Mouse (Mus musculus) hindbrain, embryonic 13.5 days (tissue): ENCODE data around the gene Sorbs1. TPM values are rescaled to one million over a fixed set of nuclear protein-coding genes. Genes with fewer than 3 reads are reported as not detected.
A peak's percentile ranks its signal among the peaks of the same experiment; 100 is the strongest.

Experiments
- ATAC-seq: fragments of 200-750 bp; cut with Nextera tagmentation; 2 replicates; pipeline ENCODE4 v1.8.0; 2017; ENCODE audit warnings: moderate TSS enrichment; ENCODE audit not compliant: low FRiP score
- H3K27ac ChIP-seq: fragments of 300-500 bp; sonication (generic); 2 replicates; pipeline ENCODE4 v1.5.1; 2015; ENCODE audit warnings: inconsistent platforms, mild to moderate bottlenecking, moderate library complexity
- H3K27me3 ChIP-seq: fragments of 300-500 bp; sonication (generic); 2 replicates; pipeline ENCODE4 v1.6.1; 2015; ENCODE audit warnings: mild to moderate bottlenecking, inconsistent platforms
- H3K36me3 ChIP-seq: fragments of 300-500 bp; sonication (generic); 2 replicates; pipeline ENCODE4 v1.6.1; 2015; ENCODE audit warnings: mild to moderate bottlenecking, inconsistent platforms
- H3K4me1 ChIP-seq: fragments of 300-500 bp; sonication (generic); replicated peaks from 2 replicates; pipeline ENCODE4 v1.6.1; 2015; ENCODE audit warnings: inconsistent platforms
- H3K4me2 ChIP-seq: fragments of 300-500 bp; sonication (generic); 2 replicates; pipeline ENCODE4 v1.6.1; 2015; ENCODE audit warnings: inconsistent platforms, mild to moderate bottlenecking, moderate library complexity
- H3K4me3 ChIP-seq: fragments of 300-500 bp; sonication (generic); 2 replicates; pipeline ENCODE4 v1.5.1; 2015; ENCODE audit warnings: mild to moderate bottlenecking, inconsistent platforms
- H3K9ac ChIP-seq: fragments of 300-500 bp; sonication (generic); 2 replicates; pipeline ENCODE4 v1.6.1; 2015; ENCODE audit warnings: mild to moderate bottlenecking, inconsistent platforms
- H3K9me3 ChIP-seq: fragments of 300-500 bp; sonication (generic); 2 replicates; pipeline ENCODE4 v1.6.1; 2016; ENCODE audit warnings: inconsistent platforms
- WGBS: fragments of 180-500 bp; shearing (Covaris S2); methylation state at CpG from one replicate; pipeline ENCODE4 v1.1.7; 2015; 5-methylcytosine and 5-hydroxymethylcytosine counted together
- polyA plus RNA-seq: library from polyadenylated mRNA; unstranded; fragments of >200 nt; fragmentation: Nextera tagmentation; extraction: Ambion mirVana; gene quantifications from 2 replicates; pipeline ENCODE4 v1.2.1, GENCODE M21; 2015

Gene Sorbs1
- polyA plus RNA-seq, 1 experiment from 2014 or later, result 100 TPM

DNA sequence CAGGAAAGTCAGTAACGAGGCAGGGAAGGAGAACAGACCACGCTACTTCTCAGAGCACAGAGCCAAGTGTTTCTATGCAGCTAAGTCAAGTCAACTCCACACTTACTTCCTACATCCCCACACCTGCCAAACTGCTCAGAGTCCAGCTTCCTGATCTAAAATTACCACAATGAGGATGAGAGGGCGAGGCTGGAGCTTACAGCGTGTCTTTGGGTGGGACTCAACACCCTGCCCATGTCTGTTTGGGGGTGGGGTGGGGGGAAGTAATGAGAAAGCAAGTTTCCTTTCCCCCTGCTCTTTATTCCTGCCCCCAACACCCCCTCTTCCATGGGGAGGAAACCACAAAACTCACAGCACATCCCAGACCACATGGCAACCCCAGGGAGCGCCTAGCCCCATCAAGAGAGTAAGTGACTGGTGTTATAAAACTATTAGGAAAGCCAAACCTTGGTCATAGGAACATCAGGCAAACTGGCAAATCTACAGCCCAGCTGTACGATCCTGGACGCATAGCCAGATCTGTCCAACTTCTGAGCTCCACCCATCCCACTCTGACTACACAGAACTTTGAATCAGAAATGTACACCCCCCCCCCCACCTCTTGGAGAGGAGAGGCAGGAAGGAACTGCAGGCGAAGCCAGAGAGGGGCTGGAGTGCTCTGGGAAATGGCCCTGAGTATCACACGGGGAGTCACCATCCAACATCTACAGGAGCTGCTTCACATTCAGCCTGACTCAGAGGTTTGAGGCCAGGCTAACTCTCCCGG, 118.8 kb downstream of the Sorbs1 start:
- Histone ChIP-seq H3K27me3 (no peaks in the 10 kb centered on the region), H3K9ac (no peak overlapping the region; the same call in 1 of the 2 replicates), H3K27ac (peak overlapping the region; percentile 69), H3K4me2 (no peak overlapping the region), H3K4me1 (peaks cover 20% of the 10 kb centered on the region), H3K9me3 (no peaks in the 10 kb centered on the region), H3K4me3 (no peak overlapping the region), H3K36me3 (peaks cover 21% of the 10 kb centered on the region)
- WGBS, result 77% methylated on average over 10 of the region's 10 CpGs
- no peak for ATAC-seq

DNA sequence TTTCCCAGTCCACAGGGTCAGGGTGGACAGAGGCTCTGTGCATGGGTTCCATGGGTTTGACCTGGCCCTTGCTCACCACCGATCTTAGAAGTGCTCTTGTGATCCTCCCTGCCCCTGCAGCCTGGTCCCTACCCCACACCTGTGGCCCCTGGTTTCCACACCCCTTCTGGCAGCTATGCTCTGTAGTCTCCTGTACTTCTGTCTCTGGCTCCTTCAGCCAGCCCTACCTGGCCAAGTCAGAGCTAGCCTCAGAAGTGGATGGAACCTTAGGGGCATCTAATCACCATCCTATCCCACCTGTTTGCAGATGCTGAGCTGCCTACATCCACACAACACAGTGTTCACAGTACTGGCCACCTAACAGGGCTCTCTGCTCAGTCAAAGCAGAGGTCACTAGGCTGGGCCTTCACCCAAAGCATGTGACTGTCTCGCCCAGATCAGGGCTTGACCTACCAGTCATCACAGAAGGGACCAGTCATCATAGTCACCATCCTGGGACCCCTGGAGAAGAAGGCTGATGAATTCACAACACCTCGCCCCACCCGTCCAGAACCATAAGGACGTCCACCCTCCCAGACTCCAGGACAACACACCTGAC, 120.7 kb downstream of the Sorbs1 start:
- Histone ChIP-seq H3K9ac (no peak overlapping the region), H3K9me3 (no peaks in the 10 kb centered on the region), H3K27me3 (no peaks in the 10 kb centered on the region), H3K4me3 (no peak overlapping the region), H3K27ac (no peak overlapping the region), H3K4me2 (no peak overlapping the region), H3K36me3 (peaks cover 26% of the 10 kb centered on the region), H3K4me1 (peaks cover 20% of the 10 kb centered on the region)
- WGBS, result 92% methylated on average over 5 of the region's 5 CpGs
- peak; percentile 41; the same call in 1 of the 2 replicates for ATAC-seq

- Histone ChIP-seq H3K27ac (no peak overlapping the region), H3K9ac (no peak overlapping the region)
These were observed 122.1 kb downstream of the Sorbs1 start for GRCm38 (mm10) chr19:40391469-40391868.

DNA sequence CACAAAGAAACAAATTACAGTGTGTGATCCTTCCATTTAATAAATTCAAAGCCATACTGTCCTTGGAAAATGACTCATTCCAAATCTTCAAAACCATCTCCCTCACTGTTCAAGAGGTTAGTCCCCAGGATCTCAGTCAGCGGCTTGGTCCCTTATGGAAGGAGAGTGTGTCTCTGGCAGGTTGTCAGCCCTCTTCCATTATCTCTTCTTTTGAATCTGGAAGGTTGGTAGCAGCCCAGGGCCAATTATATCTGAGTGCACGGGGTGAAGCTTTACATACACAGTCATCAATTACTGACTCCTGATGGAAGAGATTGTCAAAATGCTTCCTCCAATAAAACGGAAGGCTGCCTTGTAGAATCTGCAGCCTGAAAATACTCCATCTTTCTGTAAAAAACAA, 126.7 kb downstream of the Sorbs1 start:
- Histone ChIP-seq H3K9me3 (no peaks in the 10 kb centered on the region), H3K4me2 (no peak overlapping the region), H3K27ac (no peak overlapping the region), H3K36me3 (peaks cover 24% of the 10 kb centered on the region), H3K4me3 (no peak overlapping the region), H3K9ac (no peak overlapping the region), H3K4me1 (peaks cover 2% of the 10 kb centered on the region; the same call in 1 of the 2 replicates), H3K27me3 (no peaks in the 10 kb centered on the region)
- 76% methylated on average over 3 of the region's 3 CpGs for WGBS
- no peak for ATAC-seq

More at GRCm38 (mm10) chr19:40391469-40391868, 122.1 kb downstream of the Sorbs1 start:
- ATAC-seq, result peak; percentile 78
- WGBS, result 21% methylated on average over 6 of the region's 6 CpGs
- no peak overlapping the region for H3K4me3 ChIP-seq
- peaks cover 30% of the 10 kb centered on the region for H3K36me3 ChIP-seq
- H3K4me2 ChIP-seq, result no peak overlapping the region
- H3K4me1 ChIP-seq, result peaks cover 19% of the 10 kb centered on the region
- H3K27me3 ChIP-seq, result no peaks in the 10 kb centered on the region
- H3K9me3 ChIP-seq, result no peaks in the 10 kb centered on the region

DNA sequence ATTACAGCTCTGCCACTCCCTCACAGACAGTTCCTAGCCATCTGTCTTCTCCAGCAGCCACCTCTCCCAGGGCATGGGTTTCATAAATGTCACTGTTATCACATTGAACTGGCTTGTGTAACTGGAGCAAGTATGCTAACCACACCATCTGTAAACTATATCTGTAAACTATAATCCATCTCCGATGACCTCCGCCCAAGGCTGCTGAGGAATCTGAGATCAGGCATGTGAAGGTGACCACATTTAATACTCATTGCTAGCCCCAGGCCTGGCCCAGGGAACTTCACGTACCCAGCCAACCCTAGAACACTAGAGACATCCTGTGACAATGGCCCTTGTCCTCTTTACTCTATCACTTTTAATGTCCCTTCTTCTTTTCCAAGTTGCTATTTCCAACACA, 128.2 kb downstream of the Sorbs1 start:
- Histone ChIP-seq H3K4me1 (0 out of 2 replicates have a peak, but pooled peaks cover 3% of the 10 kb centered on the region), H3K9me3 (no peaks in the 10 kb centered on the region), H3K27ac (no peak overlapping the region), H3K4me2 (no peak overlapping the region), H3K9ac (no peak overlapping the region), H3K27me3 (no peaks in the 10 kb centered on the region), H3K4me3 (no peak overlapping the region), H3K36me3 (peaks cover 34% of the 10 kb centered on the region)
- no peak for ATAC-seq
- 95% methylated on average over 3 of the region's 3 CpGs for WGBS

- no peak overlapping the region for H3K9ac ChIP-seq
- WGBS, result 45% methylated on average over 5 of the region's 5 CpGs
- H3K36me3 ChIP-seq, result peaks cover 41% of the 10 kb centered on the region
- no peak overlapping the region for H3K4me3 ChIP-seq
- 0 out of 2 replicates have a peak, but pooled peaks cover 5% of the 10 kb centered on the region for H3K4me1 ChIP-seq
- no peaks in the 10 kb centered on the region for H3K27me3 ChIP-seq
- 0 out of 2 replicates have a peak overlapping the region, but pooled peaks have one; percentile 35 for H3K27ac ChIP-seq
- H3K9me3 ChIP-seq, result no peaks in the 10 kb centered on the region
- no peak overlapping the region for H3K4me2 ChIP-seq
- no peak for ATAC-seq
These were observed 129.6 kb downstream of the Sorbs1 start for GRCm38 (mm10) chr19:40383931-40384330.

- no peak overlapping the region for H3K4me2 ChIP-seq
- H3K4me3 ChIP-seq, result no peak overlapping the region
- 62% methylated on average over 3 of the region's 3 CpGs for WGBS
- H3K9me3 ChIP-seq, result no peaks in the 10 kb centered on the region
- H3K4me1 ChIP-seq, result peaks cover 13% of the 10 kb centered on the region
- peaks cover 39% of the 10 kb centered on the region for H3K36me3 ChIP-seq
- H3K27me3 ChIP-seq, result no peaks in the 10 kb centered on the region
- no peak for ATAC-seq
- no peak overlapping the region for H3K9ac ChIP-seq
- no peak overlapping the region for H3K27ac ChIP-seq
These were observed 132.9 kb downstream of the Sorbs1 start for GRCm38 (mm10) chr19:40380656-40381055.

- Histone ChIP-seq H3K4me1 (peaks cover 13% of the 10 kb centered on the region), H3K4me2 (no peak overlapping the region), H3K9me3 (no peaks in the 10 kb centered on the region), H3K36me3 (peaks cover 43% of the 10 kb centered on the region), H3K9ac (no peak overlapping the region), H3K27ac (no peak overlapping the region), H3K27me3 (no peaks in the 10 kb centered on the region), H3K4me3 (no peak overlapping the region)
- ATAC-seq, result no peak
- WGBS, result 60% methylated on average over 6 of the region's 6 CpGs
These were observed 133.6 kb downstream of the Sorbs1 start for GRCm38 (mm10) chr19:40380005-40380404.

DNA sequence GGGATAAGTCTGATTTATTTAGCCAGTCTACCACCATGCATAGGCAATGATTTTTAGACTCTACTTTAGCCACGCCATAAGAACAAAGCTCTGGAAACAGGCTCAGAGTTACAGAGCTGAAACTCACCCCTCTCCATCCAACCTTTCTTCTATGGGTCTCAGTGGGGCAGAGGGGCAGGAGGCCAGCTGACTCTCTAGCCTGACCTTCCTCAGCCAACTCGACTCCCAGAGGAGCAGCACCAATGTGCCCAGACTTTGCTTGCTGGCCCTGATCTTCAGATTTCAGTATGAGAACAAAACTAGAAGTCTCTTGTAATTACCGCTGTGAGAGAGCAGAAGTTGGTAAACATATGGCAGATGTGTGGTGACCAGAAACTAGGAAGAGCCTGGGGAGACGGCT, 134.5 kb downstream of the Sorbs1 start:
- ATAC-seq, result no peak
- peaks cover 13% of the 10 kb centered on the region for H3K4me1 ChIP-seq
- peaks cover 46% of the 10 kb centered on the region for H3K36me3 ChIP-seq
- no peak overlapping the region for H3K4me2 ChIP-seq
- H3K27me3 ChIP-seq, result no peaks in the 10 kb centered on the region
- H3K4me3 ChIP-seq, result no peak overlapping the region
- H3K9ac ChIP-seq, result no peak overlapping the region
- H3K9me3 ChIP-seq, result no peaks in the 10 kb centered on the region
- H3K27ac ChIP-seq, result no peak overlapping the region
- 83% methylated on average over 4 of the region's 4 CpGs for WGBS

GRCm38 (mm10) chr19:40377632-40378031, 135.9 kb downstream of the Sorbs1 start:
- no peak overlapping the region for H3K4me3 ChIP-seq
- no peak overlapping the region for H3K9ac ChIP-seq
- H3K4me2 ChIP-seq, result no peak overlapping the region
- no peaks in the 10 kb centered on the region for H3K27me3 ChIP-seq
- H3K9me3 ChIP-seq, result no peaks in the 10 kb centered on the region
- no peak for ATAC-seq
- 80% methylated on average over 14 of the region's 14 CpGs for WGBS
- peaks cover 51% of the 10 kb centered on the region for H3K36me3 ChIP-seq
- no peak overlapping the region for H3K27ac ChIP-seq
- peaks cover 13% of the 10 kb centered on the region for H3K4me1 ChIP-seq

GRCm38 (mm10) chr19:40376566-40377281, 136.9 kb downstream of the Sorbs1 start:
- H3K27me3 ChIP-seq, result no peaks in the 10 kb centered on the region
- 79% methylated on average over 21 of the region's 21 CpGs for WGBS
- no peak for ATAC-seq
- H3K36me3 ChIP-seq, result peaks cover 49% of the 10 kb centered on the region
- H3K9me3 ChIP-seq, result no peaks in the 10 kb centered on the region
- no peak overlapping the region for H3K4me3 ChIP-seq
- no peak overlapping the region for H3K4me2 ChIP-seq
- no peak overlapping the region for H3K27ac ChIP-seq
- H3K9ac ChIP-seq, result no peak overlapping the region
- H3K4me1 ChIP-seq, result peaks cover 17% of the 10 kb centered on the region

- Histone ChIP-seq H3K4me2 (no peak overlapping the region), H3K9ac (no peak overlapping the region), H3K27me3 (no peaks in the 10 kb centered on the region), H3K4me3 (no peak overlapping the region), H3K27ac (no peak overlapping the region), H3K4me1 (peaks cover 21% of the 10 kb centered on the region), H3K9me3 (no peaks in the 10 kb centered on the region), H3K36me3 (peaks cover 44% of the 10 kb centered on the region)
- 89% methylated on average over 2 of the region's 2 CpGs for WGBS
- no peak for ATAC-seq
These were observed 138.9 kb downstream of the Sorbs1 start for GRCm38 (mm10) chr19:40374720-40375119.
